Mouse (Mus musculus) adrenal gland, postnatal 25 days (tissue): ENCODE data around the gene Slc1a6. TPM values are rescaled to one million over a fixed set of nuclear protein-coding genes. Genes with fewer than 3 reads are reported as not detected.

Experiments
- total RNA-seq: library from RNA; stranded (reverse); gene quantifications from 2 replicates; pipeline ENCODE4 v1.2.3, GENCODE M21; 2021

The Slc1a6 gene
- total RNA-seq, 1 experiment from 2014 or later, result 0.21 TPM

Other genes starting within 250 kb of the Slc1a6 start
- gene Ilvbl, start 206.2 kb upstream of the Slc1a6 start, total RNA-seq, result 50.5 and 51.8 TPM in 2 replicates
- 42.4 and 46.9 TPM in 2 replicates for gene Syde1, start 188.5 kb upstream of the Slc1a6 start, total RNA-seq
- gene Olfr1357, start 162.4 kb upstream of the Slc1a6 start, total RNA-seq, result not detected in 2 replicates
- not detected in 2 replicates for gene Casp14, start 62.2 kb upstream of the Slc1a6 start, total RNA-seq
- not detected in 2 replicates for gene Ccdc105, start 27.4 kb upstream of the Slc1a6 start, total RNA-seq
- not detected in 2 replicates for gene Olfr1356, start 71.7 kb downstream of the Slc1a6 start, total RNA-seq
- not detected in 2 replicates for gene Olfr1355, start 95.0 kb downstream of the Slc1a6 start, total RNA-seq
- gene Olfr1354, start 132.7 kb downstream of the Slc1a6 start, total RNA-seq, result not detected in 2 replicates
- not detected in 2 replicates for gene Olfr8, start 170.1 kb downstream of the Slc1a6 start, total RNA-seq
- not detected in 2 replicates for gene Olfr1353, start 182.8 kb downstream of the Slc1a6 start, total RNA-seq
- not detected in 2 replicates for gene Olfr1352, start 200.6 kb downstream of the Slc1a6 start, total RNA-seq
- gene Olfr1351, start 232.0 kb downstream of the Slc1a6 start, total RNA-seq, result not detected in 2 replicates
- not detected in 2 replicates for gene Olfr57, start 248.2 kb downstream of the Slc1a6 start, total RNA-seq